In genomic region chr1:156584175-156584574, GRCm38 (mm10) we compare ENCODE assay signal across 14 mouse cellular contexts. TPM values are rescaled to one million over a fixed set of nuclear protein-coding genes. Genes with fewer than 3 reads are reported as not detected.
DNase-seq lines count a peak whose midpoint lies in the region; ATAC-seq and TF ChIP-seq lines count a peak whose summit lies in the region.
"Had no signal": no experiment of that assay in that cellular context is flagged by ENCODE, and none has a peak within 500 bp of the region (broad histone marks: within the 10 kb centered on the region; RNA-seq: fewer than 3 reads in every experiment).

No protein-coding gene starts in this region.

- DNase-seq in gastrocnemius, adult 2 months = no peak
- DNase-seq in gastrocnemius, postnatal 10 days = no peak
- DNase-seq in lung, adult 2 months = no peak
- no peak for DNase-seq in lung, postnatal 4 days
- no peak for DNase-seq in gastrocnemius, adult 8-10 months (ENCODE audit: low spot score in 2 of 2)
- DNase-seq in right cerebral cortex, postnatal 14 days = no peak
- DNase-seq: kidney, postnatal 25 days; lung, adult 18-20 months; thymus, postnatal 36 days had no signal

- TF ChIP-seq CTCF in gastrocnemius, adult 2 months (IDR thresholded peaks at IDR 0.05) = peak; percentile 64
- TF ChIP-seq CTCF in lung, adult 2 months (IDR thresholded peaks at IDR 0.05; ENCODE audit: insufficient read depth, low read length) = peak; percentile 12; the same call in 1 of the 2 replicates

- intact Hi-C loops in gastrocnemius, adult 2 months (cut with DNase I) = no loop called here

- H3K27ac ChIP-seq in gastrocnemius, adult 2 months = no peak overlapping the region
- H3K27ac ChIP-seq: embryonic facial prominence, embryonic 12.5 days; forebrain, embryonic 15.5 days; hindbrain, embryonic 13.5 days had no signal

- H3K4me3 ChIP-seq in gastrocnemius, adult 2 months = no peak overlapping the region
- H3K4me3 ChIP-seq in lung, adult 2 months (replicated peaks; ENCODE audit: extremely low read depth, low read depth, low read length) = no peak overlapping the region
- H3K4me3 ChIP-seq: embryonic facial prominence, embryonic 12.5 days; forebrain, embryonic 15.5 days; hindbrain, embryonic 13.5 days had no signal

- 37% methylated on average over 1 of the region's 1 CpGs for WGBS in lung, adult 2 months

- H3K4me1 ChIP-seq in lung, adult 2 months (ENCODE audit: control insufficient read depth, insufficient read depth, low read length) = no peaks in the 10 kb centered on the region

- TF ChIP-seq POLR2A in lung, adult 2 months (IDR thresholded peaks at IDR 0.05; ENCODE audit: borderline replicate concordance, extremely low read depth, low read depth, low read length) = no peak

- ATAC-seq in CD4-positive, CD25-positive, alpha-beta regulatory T cell, adult 4 months = peak; percentile 77
- ATAC-seq in granulocyte monocyte progenitor cell, adult 5-6 weeks (replicated peaks; ENCODE audit: poor library complexity, severe bottlenecking) = peak; percentile 40; the same call in 1 of the 2 replicates
- ATAC-seq: forebrain, embryonic 15.5 days had no signal

RNA-seq across cellular contexts. Expression of gene Abl2, which starts 25.6 kb away (rescaled TPM):
- total RNA-seq in gastrocnemius, adult 2 months (2021) = 10 to 100 TPM; 21.2 to 26.1 TPM
- 10 to 100 TPM; 16.1 to 18.7 TPM for total RNA-seq in gastrocnemius, postnatal 10 days (2021)
- 8.2 and 9.8 TPM in 2 replicates for polyA plus RNA-seq in lung, adult 2 months (2012; rRNA removed)
- polyA plus RNA-seq in CD4-positive, CD25-positive, alpha-beta regulatory T cell, adult 4 months (2017; shearing (Covaris generic)) = 1 to 10 TPM; 4.6 to 4.9 TPM
- total RNA-seq in granulocyte monocyte progenitor cell, adult 5-6 weeks (2014; fragmentation: Nextera tagmentation) = 11.4 and 12.6 TPM in 2 replicates
- 15.6 and 22.6 TPM in 2 replicates for total RNA-seq in granulocyte monocyte progenitor cell, adult 5-6 weeks (2017)
- 10 to 100 TPM; 20.6 to 27.5 (median 24.7) TPM for total RNA-seq in gastrocnemius, adult 8-10 months (2022)
